Mouse (Mus musculus): ENCODE data around the gene Hs3st1.

Hs3st1 gene

GRCm38 (mm10) chr5:39643260-39643923 lies 111.9 kb downstream of the Hs3st1 start:
- no peak for DNase-seq (ENCODE audit: low spot score)

DNA sequence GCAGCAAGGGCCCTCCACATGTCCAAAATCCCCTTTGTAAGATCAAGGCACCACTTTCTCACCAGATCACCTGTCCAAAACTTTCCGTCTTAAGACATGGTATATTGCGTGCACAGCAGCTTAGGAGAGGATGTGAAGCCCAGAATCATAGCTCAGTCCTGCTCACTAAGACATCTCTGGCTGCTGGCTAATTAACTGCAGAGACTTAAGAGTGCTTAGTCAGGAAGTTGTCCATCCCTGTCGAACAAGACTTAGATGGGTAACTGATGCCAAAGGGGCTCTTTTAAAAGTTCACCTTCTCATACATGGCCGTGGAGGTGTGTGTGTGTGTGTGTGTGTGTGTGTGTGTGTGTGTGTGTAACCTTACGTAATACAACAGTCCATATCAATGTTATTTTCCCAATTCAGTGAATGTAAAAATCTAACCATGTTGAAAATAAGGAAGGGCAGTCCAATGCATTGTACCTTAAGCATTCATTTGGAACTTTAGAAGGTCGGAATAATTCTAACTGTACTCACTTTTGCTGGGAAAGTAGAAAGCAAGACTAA lies 113.0 kb downstream of the Hs3st1 start:
- DNase-seq (ENCODE audit: low spot score), result no peak

DNA sequence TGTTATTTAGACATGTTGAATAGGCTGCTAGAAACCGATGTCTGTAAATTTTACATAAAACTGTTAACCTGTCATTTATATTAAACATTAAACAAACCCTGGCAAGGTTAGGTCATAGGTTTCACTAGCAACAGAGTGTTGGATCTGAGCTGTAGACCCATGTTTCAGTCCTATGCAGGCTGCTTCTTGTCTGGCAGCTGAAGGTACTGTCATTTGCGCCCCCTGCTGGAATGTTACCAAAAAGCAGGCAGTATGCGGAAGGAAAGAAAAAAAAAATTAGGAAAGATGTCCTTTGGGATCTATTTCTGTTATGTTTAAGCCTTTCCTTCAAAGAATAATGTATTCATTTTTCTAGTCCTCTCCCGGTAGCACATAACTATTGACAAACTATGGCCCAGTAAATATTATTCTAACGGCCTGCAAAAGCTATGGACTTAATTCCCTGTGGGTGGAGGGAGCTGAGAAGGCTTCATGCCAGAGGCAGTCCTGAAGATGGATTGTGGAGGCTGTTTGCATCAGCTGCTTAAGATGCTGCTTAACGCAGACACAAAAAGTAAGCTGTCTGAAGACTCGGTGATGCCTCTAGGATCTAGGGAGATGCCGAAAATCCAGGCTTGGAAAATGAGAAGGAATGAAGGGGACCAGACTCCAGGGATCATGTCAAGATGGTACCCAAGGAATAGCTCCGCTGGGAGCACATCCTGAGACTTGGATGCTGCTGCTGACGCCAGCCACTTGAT lies 115.7 kb downstream of the Hs3st1 start:
- peak; percentile 21 for DNase-seq (ENCODE audit: low spot score)

GRCm38 (mm10) chr5:39638926-39639325 lies 116.3 kb downstream of the Hs3st1 start:
- DNase-seq (ENCODE audit: low spot score), result no peak

GRCm38 (mm10) chr5:39637874-39638273 lies 117.4 kb downstream of the Hs3st1 start:
- no peak for DNase-seq (ENCODE audit: low spot score)

- DNase-seq (ENCODE audit: low spot score), result no peak
These were observed 119.2 kb downstream of the Hs3st1 start for GRCm38 (mm10) chr5:39636090-39636489.

GRCm38 (mm10) chr5:39634300-39635047 lies 120.8 kb downstream of the Hs3st1 start:
- DNase-seq (ENCODE audit: low spot score), result no peak

DNA sequence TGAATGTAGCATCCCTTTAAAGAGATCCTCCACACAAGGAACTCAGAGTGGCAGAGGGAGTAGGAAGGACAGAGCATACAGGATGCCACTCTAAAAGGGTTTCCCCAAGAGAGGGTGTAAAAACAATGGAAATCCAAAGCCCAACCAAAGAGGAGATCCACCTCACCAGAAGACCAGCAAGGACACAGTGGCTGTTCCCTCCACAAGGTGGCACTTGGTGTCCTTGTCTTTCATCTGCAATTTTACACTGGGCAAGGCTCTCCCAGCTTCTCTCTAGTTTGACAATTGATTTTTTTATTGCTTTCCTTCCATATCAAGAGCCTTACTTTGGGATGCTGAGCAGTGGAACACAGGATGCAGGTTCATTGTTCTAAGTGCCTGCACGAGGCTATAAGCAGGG lies 122.1 kb downstream of the Hs3st1 start:
- no peak for DNase-seq (ENCODE audit: low spot score)

- DNase-seq (ENCODE audit: low spot score), result no peak
These were observed 124.4 kb downstream of the Hs3st1 start for GRCm38 (mm10) chr5:39630841-39631240.

DNA sequence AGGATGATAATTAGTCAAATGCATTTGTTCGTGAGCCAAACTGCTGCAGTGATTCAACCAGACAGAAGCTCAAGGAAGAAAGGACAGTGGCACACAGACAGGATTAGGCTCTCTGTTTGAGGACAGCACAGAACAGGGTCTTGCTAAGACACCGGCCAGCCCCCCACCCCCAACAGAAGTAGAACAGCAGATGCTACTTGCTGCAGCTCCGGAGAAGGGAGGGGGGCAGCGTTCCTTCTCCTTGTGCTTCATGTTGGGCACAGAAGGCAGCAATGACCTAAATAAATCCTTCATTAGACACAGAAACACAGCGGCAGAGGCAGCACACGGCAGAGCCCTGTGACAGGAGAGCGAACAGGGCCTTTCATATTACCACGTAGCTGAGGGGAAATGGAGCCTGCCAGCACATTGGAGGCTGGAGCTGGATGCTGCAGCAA lies 130.2 kb downstream of the Hs3st1 start:
- no peak for DNase-seq (ENCODE audit: low spot score)

DNA sequence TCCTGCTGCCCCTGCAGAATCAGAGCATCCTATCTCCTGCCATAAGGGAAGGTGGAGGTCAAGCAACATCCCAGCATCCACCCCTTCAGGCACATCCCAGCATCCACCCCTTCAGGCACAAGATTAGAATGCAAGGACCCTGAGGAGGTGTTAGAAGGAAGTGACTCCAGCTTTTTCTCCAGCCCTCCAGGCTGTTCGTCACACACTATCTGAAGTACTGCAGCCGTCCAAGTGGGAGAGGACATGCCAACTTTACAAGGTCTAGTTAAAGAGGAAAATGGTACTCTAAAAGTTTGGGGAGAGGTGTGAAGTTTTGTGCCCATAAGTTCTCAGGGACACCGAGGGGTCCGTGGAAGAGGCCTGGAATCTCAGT lies 131.1 kb downstream of the Hs3st1 start:
- no peak for DNase-seq (ENCODE audit: low spot score)

GRCm38 (mm10) chr5:39623304-39624217 lies 131.7 kb downstream of the Hs3st1 start:
- no peak for DNase-seq (ENCODE audit: low spot score)

DNA sequence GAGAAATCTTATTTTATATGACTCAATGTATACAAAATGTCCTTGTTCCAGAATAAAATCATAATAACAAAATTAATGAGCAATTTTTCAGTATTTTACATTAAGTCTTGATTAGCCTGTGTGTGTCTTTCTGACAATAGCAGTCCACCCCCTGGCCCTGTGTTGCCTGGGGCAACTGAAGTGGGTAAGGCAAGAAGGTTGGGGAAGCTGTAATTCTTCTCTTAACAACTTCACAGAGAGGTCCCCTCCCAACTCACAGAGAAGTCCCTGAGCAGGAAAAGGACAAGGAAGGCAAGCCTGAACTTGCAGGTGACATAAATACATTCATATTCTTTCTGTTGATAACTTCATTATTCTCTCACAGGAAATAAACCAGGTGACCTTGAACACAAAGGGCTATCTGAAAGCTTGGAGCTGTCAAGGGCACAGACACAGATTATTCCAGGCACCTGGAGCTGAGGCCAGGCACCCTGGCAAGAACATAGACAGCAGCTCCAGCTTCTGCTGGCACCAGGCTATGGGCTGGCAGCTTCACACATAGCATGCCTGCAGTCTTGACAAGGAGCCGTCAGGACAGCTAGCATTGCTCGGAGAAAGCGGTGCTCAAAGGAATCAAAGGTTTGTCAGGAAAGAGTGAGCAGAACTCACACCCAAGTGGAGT lies 134.9 kb downstream of the Hs3st1 start:
- no peak for DNase-seq (ENCODE audit: low spot score)

GRCm38 (mm10) chr5:39617354-39617977 lies 137.8 kb downstream of the Hs3st1 start:
- DNase-seq (ENCODE audit: low spot score), result no peak

- DNase-seq (ENCODE audit: low spot score), result no peak
These were observed 140.1 kb downstream of the Hs3st1 start for GRCm38 (mm10) chr5:39615202-39615601.

- DNase-seq (ENCODE audit: low spot score), result no peak
These were observed 141.7 kb downstream of the Hs3st1 start for GRCm38 (mm10) chr5:39613534-39613933.

- DNase-seq (ENCODE audit: low spot score), result no peak
These were observed 143.0 kb downstream of the Hs3st1 start for GRCm38 (mm10) chr5:39612240-39612639.

DNA sequence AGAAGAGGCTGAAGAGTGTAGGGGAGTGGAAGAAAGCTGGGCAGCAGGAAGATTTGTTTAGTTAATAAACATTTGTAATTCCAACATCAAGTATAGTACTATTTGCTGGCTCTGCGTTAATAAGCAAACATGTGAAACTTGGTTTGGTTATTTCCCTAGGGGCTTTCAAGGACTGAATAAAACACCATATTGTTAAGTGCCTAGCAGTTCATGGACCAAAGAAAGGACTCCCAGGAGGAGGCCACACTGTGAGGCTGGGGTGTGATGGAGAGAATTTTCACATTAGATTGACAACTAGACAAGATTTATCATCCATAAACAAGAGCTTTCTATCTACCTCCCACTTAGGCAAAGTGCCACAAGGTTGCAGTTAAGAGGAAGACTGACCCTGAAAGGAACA lies 147.0 kb downstream of the Hs3st1 start:
- no peak for DNase-seq (ENCODE audit: low spot score)

DNA sequence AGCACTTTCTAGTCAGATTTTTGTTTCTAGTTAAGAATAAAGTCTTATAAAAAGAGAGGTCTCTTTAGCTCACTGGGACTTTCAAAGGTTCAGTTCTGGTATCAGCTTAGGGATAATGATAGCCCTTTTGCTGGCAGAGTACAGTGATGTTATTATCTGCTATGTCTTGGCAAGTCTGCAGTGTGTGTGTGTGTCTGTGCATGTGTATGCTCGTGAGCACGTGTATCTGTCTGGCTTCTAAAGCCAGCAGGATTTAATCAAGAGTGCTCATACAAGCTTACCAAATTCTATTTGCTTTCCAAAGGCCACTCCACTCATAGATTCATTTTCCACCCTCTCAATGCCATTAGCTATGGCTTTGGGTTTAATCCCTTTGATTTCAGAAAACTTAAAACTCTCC lies 160.5 kb downstream of the Hs3st1 start:
- no peak for DNase-seq (ENCODE audit: low spot score)
